Mouse (Mus musculus) MEL (cell line): Measurements from ENCODE around the gene Serpini1.

Experiments
- EP300 ChIP-seq, 2 experiments: IDR thresholded peaks; 2 replicates each; pipeline ENCODE4 v1.6.1; 2011; ENCODE audit warnings: improper control_type of control experiment in 2 of 2, low read length in 2 of 2, low read depth in 1 of 2, mild to moderate bottlenecking in 1 of 2
- GATA1 ChIP-seq: IDR thresholded peaks from 2 replicates; pipeline ENCODE4 v1.6.1; 2011; ENCODE audit warnings: low read depth, low read length, improper control_type of control experiment
- MEF2A ChIP-seq: IDR thresholded peaks from 2 replicates; pipeline ENCODE4 v1.6.1; 2014; ENCODE audit warnings: low read depth, mild to moderate bottlenecking, inconsistent platforms, low read length, improper control_type of control experiment; ENCODE audit not compliant: poor library complexity, insufficient replicate concordance, severe bottlenecking; ENCODE audit errors: extremely low read depth

DNA sequence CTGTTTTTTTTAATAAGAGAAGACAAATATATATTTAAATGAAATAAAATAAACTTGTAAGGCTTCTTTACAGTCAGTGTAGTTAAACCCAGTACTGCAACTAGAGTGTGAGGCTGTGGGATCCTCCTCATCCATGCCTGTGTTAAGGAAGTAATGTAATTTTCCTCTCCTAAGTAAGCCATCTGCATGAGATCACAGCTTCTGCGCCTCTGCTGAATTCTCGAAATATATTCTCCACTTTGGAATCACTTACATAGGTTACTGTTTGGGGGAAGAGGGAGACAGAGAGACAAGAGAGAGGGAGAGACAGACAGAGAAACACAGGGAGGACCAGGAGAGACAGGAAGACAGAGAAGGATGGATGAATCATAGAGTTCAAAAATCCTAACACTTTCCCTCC, 67.3 kb downstream of the Serpini1 start:
- TF ChIP-seq MEF2A (no peak), GATA1 (no peak), EP300 (IDR thresholded peaks at IDR 0.05; ENCODE audit: low read depth in 1 of 2, low read length in 2 of 2) (no peak)
